Mouse (Mus musculus) bone marrow, adult 2 months (tissue): ENCODE data around the gene Zfp523. TPM values are rescaled to one million over a fixed set of nuclear protein-coding genes. Genes with fewer than 3 reads are reported as not detected.

ENCODE experiments used
- H3K27ac ChIP-seq: fragments of 200-500 bp; 2 replicates; pipeline ENCODE4 v1.5.1; 2012; ENCODE audit warnings: low read depth, mild to moderate bottlenecking, control low read depth, inconsistent platforms, low read length; ENCODE audit not compliant: control insufficient read depth, poor library complexity, insufficient read depth
- H3K4me1 ChIP-seq: fragments of 200-500 bp; 2 replicates; pipeline ENCODE4 v1.6.1; 2011; ENCODE audit warnings: low read length; ENCODE audit not compliant: control insufficient read depth, insufficient read depth
- H3K4me3 ChIP-seq: fragments of 200-500 bp; replicated peaks from 2 replicates; pipeline ENCODE3; 2011; ENCODE audit warnings: mild to moderate bottlenecking, low read depth, low read length, control low read depth; ENCODE audit not compliant: control insufficient read depth
- CTCF ChIP-seq: fragments of 200-500 bp; IDR thresholded peaks from 2 replicates; pipeline ENCODE4 v1.5.1; 2011; ENCODE audit warnings: low read length, control low read depth; ENCODE audit not compliant: control insufficient read depth, insufficient read depth
- POLR2A ChIP-seq: fragments of 200-500 bp; IDR thresholded peaks from 2 replicates; pipeline ENCODE4 v1.6.1; 2011; ENCODE audit warnings: low read depth, mild to moderate bottlenecking, control low read depth, low read length, borderline replicate concordance; ENCODE audit not compliant: control insufficient read depth
- WGBS: fragments of 180-500 bp; shearing (Covaris S2); methylation state at CpG from one replicate; pipeline ENCODE4 v1.1.7; 2018; 5-methylcytosine and 5-hydroxymethylcytosine counted together
- polyA plus RNA-seq: library from polyadenylated mRNA; stranded (reverse); fragments of >200 nt; gene quantifications from 2 replicates; pipeline ENCODE4 v1.2.4, GENCODE M21; 2011; ENCODE audit warnings: low replicate concordance; ENCODE audit not compliant: missing spikeins, insufficient read depth, insufficient read length

Gene Zfp523
- polyA plus RNA-seq, 1 experiment: 11.8 TPM

DNA sequence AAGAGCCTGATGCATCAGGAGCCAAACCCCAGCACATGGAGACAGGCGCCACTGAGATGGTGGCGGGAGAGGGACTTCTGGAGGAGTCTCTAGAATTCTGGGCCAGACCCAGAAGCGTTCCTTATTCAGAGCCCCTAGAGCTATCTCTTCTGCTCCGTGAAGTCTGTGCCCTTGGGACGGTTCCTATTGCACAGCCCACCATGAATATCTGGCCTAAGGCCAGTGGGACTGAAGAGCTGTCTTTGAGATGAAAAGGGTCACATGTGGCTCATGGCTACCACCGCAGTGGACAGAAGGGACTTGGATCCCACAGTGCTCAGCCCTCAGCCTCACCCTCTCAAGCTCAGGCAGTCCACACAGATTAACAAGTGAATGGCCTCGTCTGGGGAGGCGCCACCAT lies 27.2 kb upstream of the Zfp523 start:
- Histone ChIP-seq H3K27ac (no peak overlapping the region), H3K4me1 (no peaks in the 10 kb centered on the region), H3K4me3 (no peak overlapping the region)
- TF ChIP-seq POLR2A: no peak
- TF ChIP-seq CTCF: no peak
- WGBS: 77% methylated on average over 8 of the region's 8 CpGs

DNA sequence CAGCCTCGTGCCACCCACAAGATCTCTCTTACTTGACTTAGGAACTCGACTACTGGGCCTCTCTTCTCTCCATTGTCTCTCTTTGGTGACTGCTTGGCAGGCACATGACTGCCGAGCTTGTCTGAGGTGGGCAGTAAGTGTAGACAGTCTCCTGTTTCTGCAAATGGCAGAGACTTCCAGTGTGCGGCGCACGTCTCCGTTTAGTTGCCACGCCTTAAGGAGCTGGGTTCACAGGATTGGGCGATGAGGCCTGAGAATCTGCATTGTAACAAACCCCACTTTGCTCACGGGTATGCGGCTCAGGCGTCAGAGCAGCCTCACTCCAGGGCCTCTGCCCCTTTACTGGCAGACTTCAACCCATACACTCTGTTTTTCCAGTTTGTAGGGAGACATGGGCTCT lies 26.5 kb upstream of the Zfp523 start:
- Histone ChIP-seq H3K4me1 (no peaks in the 10 kb centered on the region), H3K4me3 (no peak overlapping the region), H3K27ac (no peak overlapping the region)
- WGBS: 79% methylated on average over 12 of the region's 12 CpGs
- TF ChIP-seq CTCF (no peak), POLR2A (no peak)

DNA sequence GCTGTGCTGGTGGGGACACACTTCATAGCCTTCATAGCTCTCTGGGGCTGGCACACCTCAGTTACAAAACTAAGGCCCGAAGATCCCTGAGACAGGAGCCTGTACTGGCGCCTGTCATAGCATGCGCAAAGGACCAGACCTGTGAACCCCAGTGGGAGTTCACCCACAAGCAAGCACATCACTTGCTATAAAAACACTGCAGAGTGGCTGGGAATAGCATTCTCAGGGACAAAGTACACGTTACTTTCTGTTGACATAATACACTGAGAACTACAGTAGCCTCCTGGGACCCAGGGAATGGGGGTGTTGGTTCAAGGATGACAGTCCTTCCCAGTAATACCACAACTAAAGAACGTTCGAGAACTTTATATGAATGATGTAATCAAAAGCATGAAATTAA lies 23.8 kb upstream of the Zfp523 start:
- H3K4me3 ChIP-seq: no peak overlapping the region
- WGBS: 79% methylated on average over 6 of the region's 6 CpGs
- H3K27ac ChIP-seq: no peak overlapping the region

DNA sequence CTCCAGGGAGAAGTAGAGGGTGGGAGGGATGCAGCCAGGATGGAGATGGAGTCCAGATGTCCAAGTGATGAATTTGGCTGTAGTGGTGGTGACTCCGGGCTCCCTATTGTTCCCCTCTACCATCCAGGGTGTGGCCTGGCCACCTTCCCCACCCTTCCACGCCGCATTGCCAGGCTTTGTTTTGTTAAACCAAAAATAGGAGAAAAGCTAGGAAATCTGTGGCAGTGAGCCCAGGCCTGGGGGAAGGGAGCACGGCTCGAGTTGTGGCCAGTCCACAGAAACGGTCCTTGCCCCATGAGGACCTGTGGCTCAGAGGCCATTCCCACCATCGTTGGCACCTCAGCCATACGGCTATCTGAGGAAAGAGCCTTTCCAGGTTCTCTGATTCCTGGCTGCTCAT lies 22.0 kb upstream of the Zfp523 start:
- Histone ChIP-seq H3K27ac (no peak overlapping the region), H3K4me1 (no peaks in the 10 kb centered on the region), H3K4me3 (no peak overlapping the region)
- TF ChIP-seq POLR2A (no peak), CTCF (no peak)
- 80% methylated on average over 8 of the region's 8 CpGs for WGBS

More for the DNA sequence above, 23.8 kb upstream of the Zfp523 start:
- no peaks in the 10 kb centered on the region for H3K4me1 ChIP-seq
- TF ChIP-seq CTCF (no peak), POLR2A (no peak)

- H3K4me3 ChIP-seq: no peak overlapping the region
- WGBS: 78% methylated on average over 10 of the region's 10 CpGs
- no peak overlapping the region for H3K27ac ChIP-seq
- no peaks in the 10 kb centered on the region for H3K4me1 ChIP-seq
- no peak for TF ChIP-seq CTCF
- no peak for TF ChIP-seq POLR2A
Measured at GRCm38 (mm10) chr17:28160361-28160760, 16.6 kb upstream of the Zfp523 start.

GRCm38 (mm10) chr17:28161310-28161881 lies 15.5 kb upstream of the Zfp523 start:
- TF ChIP-seq CTCF: no peak
- no peak for TF ChIP-seq POLR2A
- 22% methylated on average over 11 of the region's 11 CpGs for WGBS

DNA sequence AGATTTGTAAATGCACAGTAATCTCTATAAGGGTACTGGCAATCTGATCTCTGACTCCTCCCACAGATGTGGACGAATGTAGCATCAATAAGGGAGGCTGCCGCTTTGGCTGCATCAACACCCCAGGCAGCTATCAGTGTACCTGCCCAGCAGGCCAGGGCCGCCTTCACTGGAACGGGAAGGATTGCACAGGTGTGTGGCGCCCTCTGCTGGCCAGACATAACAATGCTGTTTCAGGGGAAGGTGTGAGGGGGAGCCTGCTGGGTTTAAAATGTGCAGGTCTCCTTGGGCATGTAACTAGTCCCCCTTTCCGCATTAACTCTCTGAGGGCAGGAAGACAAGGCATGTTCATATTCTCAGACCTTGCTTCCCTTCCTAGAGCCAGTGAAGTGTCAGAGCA lies 13.3 kb upstream of the Zfp523 start:
- peak; percentile 97 for TF ChIP-seq CTCF
- TF ChIP-seq POLR2A: no peak
- no peaks in the 10 kb centered on the region for H3K4me1 ChIP-seq
- no peak overlapping the region for H3K4me3 ChIP-seq
- 13% methylated on average over 6 of the region's 6 CpGs for WGBS
- no peak overlapping the region for H3K27ac ChIP-seq

More at GRCm38 (mm10) chr17:28161310-28161881, 15.5 kb upstream of the Zfp523 start:
- Histone ChIP-seq H3K4me1 (no peaks in the 10 kb centered on the region), H3K4me3 (no peak overlapping the region), H3K27ac (no peak overlapping the region)

GRCm38 (mm10) chr17:28170460-28171305 lies 6.2 kb upstream of the Zfp523 start:
- no peak overlapping the region for H3K27ac ChIP-seq
- H3K4me3 ChIP-seq: no peak overlapping the region
- TF ChIP-seq CTCF: no peak
- TF ChIP-seq POLR2A: no peak
- H3K4me1 ChIP-seq: no peaks in the 10 kb centered on the region
- 87% methylated on average over 6 of the region's 6 CpGs for WGBS
